Mouse (Mus musculus): ENCODE results near the gene Mcm8.

The Mcm8 gene

DNA sequence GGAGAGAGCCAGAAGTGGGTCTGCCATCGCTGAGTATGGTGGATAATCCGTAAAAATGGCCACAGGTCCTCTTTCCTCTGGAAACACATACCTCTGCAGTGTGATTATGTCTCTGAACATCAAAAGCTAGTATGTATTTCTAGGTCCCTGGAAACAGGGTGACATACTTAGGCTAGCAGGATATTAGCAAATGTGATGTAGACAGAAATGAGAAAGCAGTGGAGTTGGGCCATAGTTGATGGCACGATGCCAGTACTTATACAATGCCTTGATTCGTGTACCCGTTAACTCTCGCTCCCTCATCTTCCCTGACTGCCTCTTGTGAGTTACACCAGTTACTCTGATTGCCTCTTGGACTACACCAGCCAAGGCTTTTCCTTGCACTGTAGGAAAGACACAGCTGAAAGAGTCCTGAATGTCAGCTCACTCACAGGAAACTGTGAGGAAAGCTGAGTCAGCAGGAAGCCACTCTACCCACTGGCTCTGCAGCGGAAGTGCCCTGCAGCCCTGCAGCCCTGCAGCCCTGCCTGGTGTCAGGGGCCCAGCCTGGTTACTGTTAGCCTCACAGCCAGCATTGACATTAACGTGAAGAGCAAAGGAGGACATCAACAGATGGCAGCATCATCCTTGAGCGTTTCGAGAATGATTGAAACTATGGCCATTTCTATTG lies 57.9 kb downstream of the Mcm8 start:
- DNase-seq (ENCODE audit: low spot score), result no peak

DNA sequence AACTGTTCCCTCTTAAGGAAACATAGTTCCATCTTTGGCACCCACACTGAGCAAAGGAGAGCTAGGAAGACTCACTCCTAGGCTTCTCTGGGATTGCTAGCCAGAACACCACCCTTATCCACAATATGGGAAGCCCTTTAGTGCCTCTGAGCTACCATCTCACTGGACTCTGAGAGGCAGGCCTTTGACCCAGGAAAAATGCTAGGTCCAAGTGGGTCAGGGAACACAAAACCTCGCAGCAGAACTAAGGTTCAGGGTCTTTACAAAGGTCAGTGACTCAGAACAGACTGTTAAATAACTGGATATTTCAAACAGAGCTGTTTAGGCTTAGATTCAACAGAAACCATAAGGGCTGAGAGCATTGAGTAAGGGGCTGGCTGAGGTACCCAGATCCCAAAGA lies 61.0 kb downstream of the Mcm8 start:
- DNase-seq (ENCODE audit: low spot score), result no peak

DNA sequence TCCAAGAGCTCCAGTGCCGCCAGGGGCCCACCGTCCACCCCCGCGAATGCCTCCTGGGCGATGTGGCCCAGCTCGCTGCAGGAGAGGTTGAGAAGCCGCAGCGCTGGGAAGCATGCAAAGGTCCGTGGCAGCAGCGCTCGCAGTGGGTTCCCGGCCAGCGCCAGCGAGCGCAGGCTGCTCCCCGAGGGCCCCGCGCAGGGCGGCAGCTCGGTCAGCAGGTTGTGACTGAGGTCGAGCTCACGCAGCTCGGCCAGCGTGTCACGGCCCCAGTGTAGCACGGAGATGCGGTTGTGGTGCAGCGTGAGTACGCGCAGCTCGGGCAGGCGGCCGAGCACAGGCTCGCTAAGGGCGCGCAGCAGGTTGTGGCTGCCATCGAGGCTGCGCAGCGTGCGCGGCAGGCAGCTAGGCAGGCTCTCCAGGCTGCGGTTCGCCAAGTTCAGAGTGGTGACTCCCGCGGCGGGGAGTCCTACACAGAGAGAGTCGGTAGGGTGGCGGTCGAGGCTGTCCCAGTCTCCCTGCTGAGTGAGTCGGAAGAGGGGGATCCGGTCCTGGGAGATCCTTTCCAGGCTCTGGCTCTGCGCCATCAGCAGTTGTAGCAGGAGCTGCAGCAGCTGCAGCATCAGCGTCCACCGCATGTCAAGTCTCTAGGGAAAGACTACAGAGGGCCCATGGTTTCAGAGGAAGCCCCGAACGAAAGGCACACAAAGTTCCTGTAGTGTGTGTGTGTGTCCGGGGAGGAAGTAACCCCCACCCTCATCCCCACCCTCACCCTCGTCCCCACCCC lies 63.5 kb downstream of the Mcm8 start:
- DNase-seq (ENCODE audit: low spot score), result peak; percentile 37

DNA sequence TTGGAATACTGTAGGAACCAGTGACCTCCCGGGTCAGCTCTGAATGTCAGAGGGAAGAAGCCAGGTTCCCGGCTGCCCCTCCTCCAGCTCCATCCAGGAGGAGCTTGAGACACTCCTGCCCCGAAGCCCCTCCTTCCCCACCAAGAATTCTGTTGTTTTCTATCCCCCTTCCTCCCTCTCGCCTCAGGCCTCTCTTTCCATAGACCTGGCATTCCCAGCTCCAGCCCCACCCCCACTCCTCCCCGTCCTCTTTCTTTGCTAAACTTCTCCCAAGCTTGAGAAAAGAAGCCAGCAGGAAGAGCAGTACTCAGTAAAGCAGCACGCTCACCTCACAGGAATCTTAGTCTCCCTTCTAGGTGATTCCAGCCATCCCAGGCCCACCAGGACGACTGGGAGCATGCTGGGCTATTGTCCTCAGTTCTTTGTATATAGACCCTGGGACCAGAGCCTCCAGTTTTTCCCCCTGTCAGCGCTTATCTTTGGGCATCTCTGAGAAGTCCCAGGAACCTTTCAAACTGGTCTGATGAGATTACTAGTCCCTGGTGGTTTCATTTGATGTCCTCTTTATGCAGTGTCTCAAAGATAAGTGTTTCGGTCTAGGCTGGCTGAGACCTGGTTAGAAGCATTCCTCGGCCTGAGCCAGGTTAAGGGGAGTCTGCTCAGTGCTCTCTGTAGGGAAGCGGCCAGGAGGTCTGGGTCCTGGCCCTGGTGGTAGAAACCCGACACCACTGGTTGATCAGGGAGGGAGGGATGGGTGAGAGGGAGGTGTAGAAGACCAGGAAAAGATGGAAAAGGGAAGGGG lies 65.1 kb downstream of the Mcm8 start, which contains the start of gene Lrrn4:
Lrrn4 (minus strand) TSS at position 48 of the 802 bp plus-strand sequence.
- DNase-seq (ENCODE audit: low spot score), result no peak

DNA sequence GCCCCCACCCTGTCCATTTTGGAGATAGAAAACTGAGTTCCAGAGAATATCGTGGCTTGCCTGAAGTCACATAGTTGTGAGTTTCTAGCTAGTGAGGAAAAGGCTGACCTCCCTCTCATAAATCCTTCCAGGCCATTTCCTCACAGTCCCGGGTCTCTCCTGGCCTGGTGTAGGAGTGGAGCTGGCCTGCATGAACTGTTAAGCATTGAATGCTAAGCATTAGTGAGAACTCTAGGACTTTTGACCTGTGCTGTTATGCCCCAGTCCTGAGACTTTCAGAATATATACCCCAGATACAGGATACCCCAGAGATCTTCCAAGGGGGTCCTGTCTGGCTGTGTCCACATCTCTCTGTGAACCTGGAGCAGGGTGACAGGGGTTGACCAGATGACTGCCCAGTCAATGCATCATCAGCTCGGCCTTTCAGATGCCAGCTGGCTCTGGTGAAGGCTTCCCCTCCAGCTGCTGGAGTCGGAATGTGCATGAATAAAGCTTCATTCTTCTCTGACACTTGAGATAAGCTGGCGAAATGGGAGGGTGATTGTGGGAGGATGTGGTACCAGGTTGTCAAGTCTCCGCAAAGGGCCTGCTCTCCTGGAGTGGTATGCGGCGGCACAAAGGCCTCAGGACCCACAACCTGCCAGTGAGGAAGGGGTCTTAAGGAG lies 68.5 kb downstream of the Mcm8 start:
- DNase-seq (ENCODE audit: low spot score), result peak; percentile 44

DNA sequence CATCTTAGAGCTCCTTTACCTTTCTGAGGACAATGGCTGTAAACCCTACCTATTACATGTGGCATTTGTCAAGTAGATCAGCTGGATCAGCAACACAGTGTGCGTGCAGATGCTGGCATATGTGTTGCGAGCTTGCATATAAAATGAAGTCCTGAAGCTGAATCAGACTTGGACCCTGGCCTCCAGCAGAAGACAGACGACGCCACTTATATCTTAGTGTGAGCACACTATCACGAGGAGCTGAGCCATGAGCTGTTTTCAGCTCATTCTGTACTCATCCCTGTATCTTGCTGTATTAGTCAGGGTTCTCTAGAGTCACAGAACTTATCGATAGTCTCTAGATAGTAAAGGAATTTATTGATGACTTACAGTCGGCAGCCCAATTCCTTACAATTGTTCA lies 69.4 kb downstream of the Mcm8 start:
- no peak for DNase-seq (ENCODE audit: low spot score)

All from testis, postnatal 14 days (tissue).